Mouse (Mus musculus): ENCODE measurements around the gene Arfgap1. TPM values are rescaled to one million over a fixed set of nuclear protein-coding genes. Genes with fewer than 3 reads are reported as not detected.

The Arfgap1 gene
- polyA plus RNA-seq, 2 experiments: 16.6 to 20.6 TPM

- H3K36me3 ChIP-seq (replicated peaks; ENCODE audit: control insufficient read depth, insufficient read depth, low read depth): no peaks in the 10 kb centered on the region
- H3K27me3 ChIP-seq (ENCODE audit: control insufficient read depth, insufficient read depth, low read length): peaks cover 40% of the 10 kb centered on the region
- no peak overlapping the region for H3K27ac ChIP-seq
- H3K4me2 ChIP-seq (ENCODE audit: low read depth): no peak overlapping the region
- 21% methylated on average over 9 of the region's 9 CpGs for WGBS (ENCODE audit: insufficient replicate concordance)
- no peak for ATAC-seq (ENCODE audit: insufficient read depth)
- no peak for DNase-seq (ENCODE audit: low read depth in 3 of 3, low spot score in 3 of 3)
- no peaks in the 10 kb centered on the region for H3K4me1 ChIP-seq (replicated peaks; ENCODE audit: control insufficient read depth in 2 of 2, insufficient read depth in 2 of 2, low read length in 1 of 2)
- TF ChIP-seq CTCF (IDR thresholded peaks at IDR 0.05; ENCODE audit: low read depth): no peak
- no peak for TF ChIP-seq EP300 (IDR thresholded peaks at IDR 0.05; ENCODE audit: low read depth)
- H3K4me3 ChIP-seq (ENCODE audit: insufficient read depth in 1 of 2, low read depth in 2 of 2, low read length in 2 of 2): no peak overlapping the region
- H3K9me3 ChIP-seq (ENCODE audit: control insufficient read depth, low read length): no peaks in the 10 kb centered on the region
- no peak overlapping the region for H3K9ac ChIP-seq (replicated peaks)
Measured at GRCm38 (mm10) chr2:180952731-180953171, 14.3 kb upstream of the Arfgap1 start.

GRCm38 (mm10) chr2:180953638-180954037 lies 13.4 kb upstream of the Arfgap1 start:
- H3K9me3 ChIP-seq (ENCODE audit: control insufficient read depth, low read length): no peaks in the 10 kb centered on the region
- ATAC-seq (ENCODE audit: insufficient read depth) (no peak), DNase-seq (ENCODE audit: low read depth in 3 of 3, low spot score in 3 of 3) (no peak)
- H3K4me3 ChIP-seq (ENCODE audit: insufficient read depth in 1 of 2, low read depth in 2 of 2, low read length in 2 of 2): no peak overlapping the region
- TF ChIP-seq CTCF (IDR thresholded peaks at IDR 0.05; ENCODE audit: low read depth) (no peak), EP300 (IDR thresholded peaks at IDR 0.05; ENCODE audit: low read depth) (no peak)
- H3K27me3 ChIP-seq (ENCODE audit: control insufficient read depth, insufficient read depth, low read length): peaks cover 40% of the 10 kb centered on the region
- H3K4me2 ChIP-seq (ENCODE audit: low read depth): no peak overlapping the region
- H3K27ac ChIP-seq: no peak overlapping the region
- WGBS (ENCODE audit: insufficient replicate concordance): 27% methylated on average over 2 of the region's 2 CpGs
- no peak overlapping the region for H3K9ac ChIP-seq (replicated peaks)
- no peaks in the 10 kb centered on the region for H3K4me1 ChIP-seq (replicated peaks; ENCODE audit: control insufficient read depth in 2 of 2, insufficient read depth in 2 of 2, low read length in 1 of 2)
- no peaks in the 10 kb centered on the region for H3K36me3 ChIP-seq (replicated peaks; ENCODE audit: control insufficient read depth, insufficient read depth, low read depth)

- no peaks in the 10 kb centered on the region for H3K4me1 ChIP-seq (replicated peaks; ENCODE audit: control insufficient read depth in 2 of 2, insufficient read depth in 2 of 2, low read length in 1 of 2)
- 2% methylated on average over 52 of the region's 52 CpGs for WGBS (ENCODE audit: insufficient replicate concordance)
- no peaks in the 10 kb centered on the region for H3K36me3 ChIP-seq (replicated peaks; ENCODE audit: control insufficient read depth, insufficient read depth, low read depth)
- peak within 1 kb of the TSS in 1 of 2 experiments; percentile 27; a peak in 2 of 4 replicates for H3K4me3 ChIP-seq (ENCODE audit: insufficient read depth in 1 of 2, low read depth in 2 of 2, low read length in 2 of 2)
- no peak for ATAC-seq (ENCODE audit: insufficient read depth)
- DNase-seq (ENCODE audit: low read depth in 3 of 3, low spot score in 3 of 3): no peak
- H3K27ac ChIP-seq: no peak within 1 kb of the TSS
- peaks cover 40% of the 10 kb centered on the region for H3K27me3 ChIP-seq (ENCODE audit: control insufficient read depth, insufficient read depth, low read length)
- no peaks in the 10 kb centered on the region for H3K9me3 ChIP-seq (ENCODE audit: control insufficient read depth, low read length)
- TF ChIP-seq EP300 (IDR thresholded peaks at IDR 0.05; ENCODE audit: low read depth): no peak
- TF ChIP-seq CTCF (IDR thresholded peaks at IDR 0.05; ENCODE audit: low read depth): no peak
- H3K4me2 ChIP-seq (ENCODE audit: low read depth): peak within 1 kb of the TSS; percentile 41
- H3K9ac ChIP-seq (replicated peaks): no peak within 1 kb of the TSS
Measured at GRCm38 (mm10) chr2:180954061-180955047, 12.7 kb upstream of the Arfgap1 start, which contains the start of gene Nkain4. TSS of gene Nkain4 (minus strand) at chr2:180954699.

- TF ChIP-seq EP300 (IDR thresholded peaks at IDR 0.05; ENCODE audit: low read depth): no peak
- no peak for TF ChIP-seq CTCF (IDR thresholded peaks at IDR 0.05; ENCODE audit: low read depth)
- Histone ChIP-seq H3K9me3 (ENCODE audit: control insufficient read depth, low read length) (no peaks in the 10 kb centered on the region), H3K4me2 (ENCODE audit: low read depth) (no peak overlapping the region), H3K9ac (replicated peaks) (no peak overlapping the region), H3K4me3 (ENCODE audit: insufficient read depth in 1 of 2, low read depth in 2 of 2, low read length in 2 of 2) (no peak overlapping the region), H3K4me1 (replicated peaks; ENCODE audit: control insufficient read depth in 2 of 2, insufficient read depth in 2 of 2, low read length in 1 of 2) (peaks cover 0 to 7% of the 10 kb centered on the region in 2 experiments; a peak in 2 of 4 replicates), H3K27me3 (ENCODE audit: control insufficient read depth, insufficient read depth, low read length) (peaks cover 16% of the 10 kb centered on the region), H3K27ac (no peak overlapping the region), H3K36me3 (replicated peaks; ENCODE audit: control insufficient read depth, insufficient read depth, low read depth) (no peaks in the 10 kb centered on the region)
- 54% methylated on average over 7 of the region's 7 CpGs for WGBS (ENCODE audit: insufficient replicate concordance)
- ATAC-seq (ENCODE audit: insufficient read depth) (no peak), DNase-seq (ENCODE audit: low read depth in 3 of 3, low spot score in 3 of 3) (no peak)
Measured at GRCm38 (mm10) chr2:180959605-180960004, 7.4 kb upstream of the Arfgap1 start.

- Histone ChIP-seq H3K36me3 (replicated peaks; ENCODE audit: control insufficient read depth, insufficient read depth, low read depth) (no peaks in the 10 kb centered on the region), H3K9ac (replicated peaks) (no peak overlapping the region), H3K9me3 (ENCODE audit: control insufficient read depth, low read length) (no peaks in the 10 kb centered on the region), H3K27me3 (ENCODE audit: control insufficient read depth, insufficient read depth, low read length) (peaks cover 11% of the 10 kb centered on the region), H3K4me3 (ENCODE audit: insufficient read depth in 1 of 2, low read depth in 2 of 2, low read length in 2 of 2) (no peak overlapping the region), H3K27ac (no peak overlapping the region), H3K4me2 (ENCODE audit: low read depth) (no peak overlapping the region), H3K4me1 (replicated peaks; ENCODE audit: control insufficient read depth in 2 of 2, insufficient read depth in 2 of 2, low read length in 1 of 2) (peaks cover 0 to 7% of the 10 kb centered on the region in 2 experiments; a peak in 2 of 4 replicates)
- TF ChIP-seq EP300 (IDR thresholded peaks at IDR 0.05; ENCODE audit: low read depth): no peak
- 53% methylated on average over 3 of the region's 3 CpGs for WGBS (ENCODE audit: insufficient replicate concordance)
- no peak for ATAC-seq (ENCODE audit: insufficient read depth)
- DNase-seq (ENCODE audit: low read depth in 3 of 3, low spot score in 3 of 3): no peak
Measured at GRCm38 (mm10) chr2:180960187-180960586, 6.8 kb upstream of the Arfgap1 start.
